Mouse (Mus musculus): ENCODE data around the gene Ptgds. TPM values are rescaled to one million over a fixed set of nuclear protein-coding genes. Genes with fewer than 3 reads are reported as not detected.
A peak's percentile ranks its signal among the peaks of the same experiment; 100 is the strongest.

Gene Ptgds
- 0.66 and 1.1 TPM in 2 replicates for polyA plus RNA-seq (2014; fragmentation: Nextera tagmentation; extraction: Ambion mirVana)

DNA sequence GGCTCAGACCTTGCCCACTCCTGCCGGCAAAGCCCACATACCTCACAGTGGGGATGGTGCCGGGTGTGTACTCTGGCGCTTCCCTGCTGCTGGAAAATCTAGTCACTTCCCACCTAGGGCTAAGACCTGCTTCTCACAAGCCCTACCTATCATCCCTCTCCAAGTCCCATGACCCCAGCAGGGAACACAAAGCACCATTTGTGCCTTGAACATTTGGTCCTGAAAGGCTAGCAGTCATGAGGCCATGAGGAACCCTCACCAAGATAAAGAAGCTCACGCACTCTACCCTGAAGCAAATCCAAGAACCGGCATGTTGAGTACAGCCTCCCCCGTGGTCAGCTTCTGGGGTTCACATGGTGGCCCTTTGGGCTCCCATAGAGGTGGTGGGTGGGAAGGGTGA, at the start of gene Ptgds:
Gene Ptgds, minus strand, starts transcription at position 78 of the 400 bp plus-strand sequence.
- H3K4me2 ChIP-seq = no peak within 1 kb of the TSS

DNA sequence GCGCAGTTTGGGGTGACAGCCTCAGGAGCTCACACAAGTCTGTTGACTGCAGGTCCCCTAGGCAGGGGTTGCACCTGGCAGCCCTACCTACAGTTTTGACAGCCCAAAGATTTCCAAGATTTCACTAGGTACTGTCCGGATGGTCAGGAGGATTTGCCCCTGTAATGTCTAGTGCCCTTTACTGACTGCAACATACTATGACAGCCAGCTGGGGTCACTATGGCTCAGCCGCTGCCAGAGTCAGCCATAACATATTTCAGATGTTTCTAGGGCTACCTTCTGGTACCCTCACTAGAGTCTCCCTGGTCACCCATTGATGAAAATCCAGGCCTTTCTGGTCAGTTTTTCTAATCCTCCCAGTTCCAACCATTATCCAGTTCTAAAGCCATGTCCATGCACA, 40.1 kb upstream of the Ptgds start:
- H3K4me3 ChIP-seq (ENCODE audit: low read depth, low read length) = no peak overlapping the region
- WGBS (ENCODE audit: insufficient replicate concordance) = 56% methylated on average over 3 of the region's 3 CpGs
- no peak overlapping the region for H3K9ac ChIP-seq (ENCODE audit: low read depth, low read length)
- ATAC-seq (replicated peaks; ENCODE audit: insufficient number of reproducible peaks, low FRiP score, low TSS enrichment) = no peak
- H3K27me3 ChIP-seq (ENCODE audit: control insufficient read depth, insufficient read depth, low read length) = no peaks in the 10 kb centered on the region
- H3K27ac ChIP-seq (ENCODE audit: low read depth, low read length) = no peak overlapping the region
- H3K4me2 ChIP-seq = no peak overlapping the region
- H3K4me1 ChIP-seq (ENCODE audit: control insufficient read depth, insufficient read depth, low read length) = no peaks in the 10 kb centered on the region
- 0 out of 2 replicates have a peak, but pooled peaks cover 4% of the 10 kb centered on the region for H3K36me3 ChIP-seq (ENCODE audit: control insufficient read depth, insufficient read depth, low read length)
- H3K9me3 ChIP-seq (replicated peaks; ENCODE audit: control insufficient read depth, low read length) = no peaks in the 10 kb centered on the region

More for the DNA sequence above, at the start of gene Ptgds:
- Histone ChIP-seq H3K4me1 (ENCODE audit: control insufficient read depth, insufficient read depth, low read length) (peaks cover 6% of the 10 kb centered on the region), H3K27me3 (ENCODE audit: control insufficient read depth, insufficient read depth, low read length) (no peaks in the 10 kb centered on the region), H3K9me3 (replicated peaks; ENCODE audit: control insufficient read depth, low read length) (no peaks in the 10 kb centered on the region), H3K27ac (ENCODE audit: low read depth, low read length) (no peak within 1 kb of the TSS), H3K4me3 (ENCODE audit: low read depth, low read length) (no peak within 1 kb of the TSS), H3K9ac (ENCODE audit: low read depth, low read length) (no peak within 1 kb of the TSS), H3K36me3 (ENCODE audit: control insufficient read depth, insufficient read depth, low read length) (no peaks in the 10 kb centered on the region)
- no peak for ATAC-seq (replicated peaks; ENCODE audit: insufficient number of reproducible peaks, low FRiP score, low TSS enrichment)
- 33% methylated on average over 6 of the region's 6 CpGs for WGBS (ENCODE audit: insufficient replicate concordance)

DNA sequence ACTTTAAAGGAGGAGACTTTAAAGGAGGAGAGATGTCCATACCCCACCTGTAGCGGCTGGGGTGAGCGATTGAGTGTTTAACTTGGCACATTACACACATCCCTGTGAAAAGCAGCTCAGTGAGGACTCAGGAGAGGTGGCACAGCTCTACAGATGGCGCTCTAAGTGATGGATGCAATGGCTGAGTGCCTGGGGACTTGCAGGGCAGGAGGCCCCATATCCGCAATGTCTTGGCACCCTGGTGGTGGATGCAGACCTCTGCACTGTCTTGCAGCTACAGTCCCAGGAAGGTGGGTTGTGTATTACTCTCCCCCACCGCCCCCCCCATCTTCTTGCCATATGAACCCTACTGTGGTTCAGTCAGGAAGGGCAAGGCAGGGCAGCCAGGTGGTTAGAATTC, 37.1 kb upstream of the Ptgds start:
- Histone ChIP-seq H3K36me3 (ENCODE audit: control insufficient read depth, insufficient read depth, low read length) (0 out of 2 replicates have a peak, but pooled peaks cover 7% of the 10 kb centered on the region), H3K27ac (ENCODE audit: low read depth, low read length) (no peak overlapping the region), H3K9ac (ENCODE audit: low read depth, low read length) (no peak overlapping the region), H3K27me3 (ENCODE audit: control insufficient read depth, insufficient read depth, low read length) (no peaks in the 10 kb centered on the region), H3K4me1 (ENCODE audit: control insufficient read depth, insufficient read depth, low read length) (peaks cover under 1% of the 10 kb centered on the region; the same call in 1 of the 2 replicates), H3K4me2 (no peak overlapping the region), H3K9me3 (replicated peaks; ENCODE audit: control insufficient read depth, low read length) (no peaks in the 10 kb centered on the region), H3K4me3 (ENCODE audit: low read depth, low read length) (no peak overlapping the region)
- WGBS (ENCODE audit: insufficient replicate concordance) = 38% methylated on average over 5 of the region's 5 CpGs
- no peak for ATAC-seq (replicated peaks; ENCODE audit: insufficient number of reproducible peaks, low FRiP score, low TSS enrichment)

DNA sequence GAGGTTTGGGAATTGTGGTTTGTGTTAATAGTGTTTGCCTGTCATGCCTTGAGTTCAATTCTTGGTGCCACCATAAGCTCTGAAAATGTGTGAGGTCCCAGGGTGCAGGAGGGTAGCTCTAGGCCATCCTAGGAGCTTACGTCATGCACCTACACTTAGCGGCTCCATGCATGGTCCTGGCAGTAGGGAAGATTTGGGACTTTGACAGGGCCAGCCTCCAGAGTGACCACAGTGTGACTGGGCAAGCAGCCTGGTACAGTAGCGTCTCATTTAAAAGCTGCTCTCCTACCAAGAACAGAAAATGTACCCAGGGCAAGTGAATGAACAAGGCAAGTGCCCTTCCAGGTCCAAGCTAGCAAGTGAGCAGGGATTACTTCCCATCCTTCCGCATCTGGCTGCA, 36.0 kb upstream of the Ptgds start:
- H3K27me3 ChIP-seq (ENCODE audit: control insufficient read depth, insufficient read depth, low read length) = no peaks in the 10 kb centered on the region
- no peaks in the 10 kb centered on the region for H3K9me3 ChIP-seq (replicated peaks; ENCODE audit: control insufficient read depth, low read length)
- H3K27ac ChIP-seq (ENCODE audit: low read depth, low read length) = no peak overlapping the region
- peaks cover 8% of the 10 kb centered on the region for H3K4me1 ChIP-seq (ENCODE audit: control insufficient read depth, insufficient read depth, low read length)
- no peak overlapping the region for H3K4me2 ChIP-seq
- H3K36me3 ChIP-seq (ENCODE audit: control insufficient read depth, insufficient read depth, low read length) = 0 out of 2 replicates have a peak, but pooled peaks cover 7% of the 10 kb centered on the region
- no peak overlapping the region for H3K4me3 ChIP-seq (ENCODE audit: low read depth, low read length)
- H3K9ac ChIP-seq (ENCODE audit: low read depth, low read length) = no peak overlapping the region
- ATAC-seq (replicated peaks; ENCODE audit: insufficient number of reproducible peaks, low FRiP score, low TSS enrichment) = no peak
- 83% methylated on average over 4 of the region's 4 CpGs for WGBS (ENCODE audit: insufficient replicate concordance)

DNA sequence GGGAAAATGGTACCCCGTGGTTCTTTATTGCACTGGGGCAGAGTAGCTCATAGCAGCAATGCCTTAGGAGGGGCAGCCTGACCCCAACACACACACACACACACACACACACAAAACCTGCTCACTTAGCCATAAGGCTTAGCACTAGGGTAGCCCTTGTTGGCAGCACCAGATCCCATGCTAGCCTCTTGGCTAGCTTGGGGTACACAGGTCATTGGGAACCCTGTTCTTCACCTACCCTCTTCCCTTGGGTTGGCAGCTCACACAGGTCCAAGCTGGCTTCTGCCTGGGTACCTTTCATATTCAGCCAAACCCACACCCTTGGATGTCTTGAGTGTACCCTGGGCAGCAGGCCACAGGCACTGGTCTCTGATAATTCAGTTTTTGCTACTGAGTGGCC, 35.2 kb upstream of the Ptgds start:
- no peak overlapping the region for H3K9ac ChIP-seq (ENCODE audit: low read depth, low read length)
- H3K4me3 ChIP-seq (ENCODE audit: low read depth, low read length) = no peak overlapping the region
- no peak for ATAC-seq (replicated peaks; ENCODE audit: insufficient number of reproducible peaks, low FRiP score, low TSS enrichment)
- H3K4me1 ChIP-seq (ENCODE audit: control insufficient read depth, insufficient read depth, low read length) = peaks cover 8% of the 10 kb centered on the region
- H3K27ac ChIP-seq (ENCODE audit: low read depth, low read length) = no peak overlapping the region
- H3K9me3 ChIP-seq (replicated peaks; ENCODE audit: control insufficient read depth, low read length) = no peaks in the 10 kb centered on the region
- H3K27me3 ChIP-seq (ENCODE audit: control insufficient read depth, insufficient read depth, low read length) = no peaks in the 10 kb centered on the region
- no peak overlapping the region for H3K4me2 ChIP-seq
- WGBS (ENCODE audit: insufficient replicate concordance) = 90% methylated on average over 1 of the region's 1 CpGs
- 0 out of 2 replicates have a peak, but pooled peaks cover 7% of the 10 kb centered on the region for H3K36me3 ChIP-seq (ENCODE audit: control insufficient read depth, insufficient read depth, low read length)

DNA sequence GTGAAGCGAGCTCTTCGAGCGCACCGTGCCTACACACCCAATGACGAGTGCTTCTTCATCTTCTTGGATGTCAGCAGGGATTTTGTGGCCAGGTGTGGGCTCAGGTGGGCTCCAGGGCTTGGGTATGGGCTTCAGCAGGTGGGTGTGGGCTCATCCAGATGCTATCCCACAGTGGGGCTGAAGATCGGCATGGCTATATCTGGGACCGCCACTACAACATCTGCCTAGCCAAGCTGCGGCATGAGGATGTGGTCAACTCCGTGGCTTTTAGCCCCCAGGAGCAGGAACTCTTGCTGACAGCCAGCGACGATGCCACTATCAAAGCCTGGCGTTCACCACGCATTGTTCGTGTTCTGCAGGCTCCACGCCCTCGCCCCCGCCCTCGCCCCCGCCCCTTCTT, 34.7 kb upstream of the Ptgds start:
- Histone ChIP-seq H3K9me3 (replicated peaks; ENCODE audit: control insufficient read depth, low read length) (no peaks in the 10 kb centered on the region), H3K4me3 (ENCODE audit: low read depth, low read length) (no peak overlapping the region), H3K4me1 (ENCODE audit: control insufficient read depth, insufficient read depth, low read length) (peaks cover 8% of the 10 kb centered on the region), H3K27me3 (ENCODE audit: control insufficient read depth, insufficient read depth, low read length) (no peaks in the 10 kb centered on the region), H3K27ac (ENCODE audit: low read depth, low read length) (no peak overlapping the region), H3K4me2 (no peak overlapping the region), H3K9ac (ENCODE audit: low read depth, low read length) (no peak overlapping the region), H3K36me3 (ENCODE audit: control insufficient read depth, insufficient read depth, low read length) (0 out of 2 replicates have a peak, but pooled peaks cover 7% of the 10 kb centered on the region)
- ATAC-seq (replicated peaks; ENCODE audit: insufficient number of reproducible peaks, low FRiP score, low TSS enrichment) = no peak
- WGBS (ENCODE audit: insufficient replicate concordance) = 88% methylated on average over 19 of the region's 19 CpGs

DNA sequence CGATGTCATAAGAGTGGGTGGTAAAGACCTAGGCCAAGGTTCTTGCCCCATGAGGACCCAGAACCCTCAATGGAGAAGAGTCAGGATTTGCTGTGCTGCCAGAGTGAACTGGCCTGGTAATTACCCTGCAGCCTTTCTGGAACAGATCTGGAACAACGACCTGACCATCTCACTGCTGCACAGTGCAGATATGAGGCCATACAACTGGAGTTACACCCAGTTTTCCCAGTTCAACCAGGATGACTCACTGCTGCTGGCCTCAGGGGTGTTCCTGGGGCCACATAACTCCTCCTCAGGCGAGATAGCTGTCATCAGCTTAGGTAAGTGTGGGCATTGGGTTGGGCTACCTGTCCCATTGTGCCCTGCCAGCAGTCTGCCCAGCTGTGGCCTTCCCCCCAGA, 32.9 kb upstream of the Ptgds start:
- no peak overlapping the region for H3K4me3 ChIP-seq (ENCODE audit: low read depth, low read length)
- no peak overlapping the region for H3K4me2 ChIP-seq
- ATAC-seq (replicated peaks; ENCODE audit: insufficient number of reproducible peaks, low FRiP score, low TSS enrichment) = no peak
- H3K9ac ChIP-seq (ENCODE audit: low read depth, low read length) = no peak overlapping the region
- H3K36me3 ChIP-seq (ENCODE audit: control insufficient read depth, insufficient read depth, low read length) = 0 out of 2 replicates have a peak, but pooled peaks cover 7% of the 10 kb centered on the region
- H3K9me3 ChIP-seq (replicated peaks; ENCODE audit: control insufficient read depth, low read length) = no peaks in the 10 kb centered on the region
- peaks cover 12% of the 10 kb centered on the region for H3K4me1 ChIP-seq (ENCODE audit: control insufficient read depth, insufficient read depth, low read length)
- no peaks in the 10 kb centered on the region for H3K27me3 ChIP-seq (ENCODE audit: control insufficient read depth, insufficient read depth, low read length)
- H3K27ac ChIP-seq (ENCODE audit: low read depth, low read length) = no peak overlapping the region
- 79% methylated on average over 3 of the region's 3 CpGs for WGBS (ENCODE audit: insufficient replicate concordance)

DNA sequence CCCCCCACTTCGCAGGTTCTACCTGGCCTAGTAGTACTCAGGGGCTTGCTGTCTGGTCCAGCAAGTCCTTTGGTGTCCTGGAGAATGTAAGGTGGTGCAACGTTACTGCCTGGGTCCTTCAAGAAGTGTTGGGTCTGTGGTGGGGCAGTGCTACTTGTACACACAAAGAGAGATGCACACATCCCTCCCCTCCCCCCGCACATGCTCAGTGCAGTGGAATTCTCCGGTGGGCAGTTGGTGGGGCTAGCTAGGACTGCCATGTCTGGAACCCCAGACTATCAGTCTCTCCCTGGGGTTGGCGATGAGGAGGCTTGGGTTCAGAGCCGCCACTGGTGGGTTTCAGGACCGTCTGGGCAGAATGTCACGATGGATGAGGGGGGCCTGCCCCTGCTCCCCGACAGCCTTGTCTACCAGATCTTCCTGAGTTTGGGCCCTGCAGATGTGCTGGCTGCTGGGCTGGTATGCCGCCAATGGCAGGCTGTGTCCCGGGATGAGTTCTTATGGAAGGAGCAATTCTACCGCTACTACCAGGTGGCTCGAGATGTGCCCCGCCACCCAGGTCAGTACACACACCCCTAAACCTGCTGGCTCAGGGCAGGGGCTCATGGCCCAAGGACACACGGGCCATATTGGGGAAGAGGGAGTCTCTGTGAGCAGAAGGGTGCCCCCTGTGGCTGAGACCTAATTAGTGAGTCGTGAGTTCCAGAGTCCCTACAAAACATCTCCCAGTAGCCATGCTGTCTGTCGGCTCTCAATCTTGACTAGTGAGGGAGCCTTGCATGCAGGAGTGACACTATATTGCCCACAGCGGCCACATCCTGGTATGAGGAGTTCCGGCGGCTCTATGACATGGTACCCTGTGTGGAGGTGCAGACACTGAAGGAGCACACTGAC, 32.0 kb upstream of the Ptgds start, which contains the start of gene C8g:
Gene C8g, minus strand, starts transcription at position 127 of the 894 bp plus-strand sequence.
- H3K27me3 ChIP-seq (ENCODE audit: control insufficient read depth, insufficient read depth, low read length) = no peaks in the 10 kb centered on the region
- peak within 1 kb of the TSS; percentile 98 for H3K4me2 ChIP-seq
- H3K27ac ChIP-seq (ENCODE audit: low read depth, low read length) = peak within 1 kb of the TSS; percentile 70
- H3K4me1 ChIP-seq (ENCODE audit: control insufficient read depth, insufficient read depth, low read length) = peaks cover 12% of the 10 kb centered on the region
- ATAC-seq (replicated peaks; ENCODE audit: insufficient number of reproducible peaks, low FRiP score, low TSS enrichment) = no peak
- H3K4me3 ChIP-seq (ENCODE audit: low read depth, low read length) = peak within 1 kb of the TSS; percentile 96
- H3K9ac ChIP-seq (ENCODE audit: low read depth, low read length) = peak within 1 kb of the TSS; percentile 98
- no peaks in the 10 kb centered on the region for H3K9me3 ChIP-seq (replicated peaks; ENCODE audit: control insufficient read depth, low read length)
- WGBS (ENCODE audit: insufficient replicate concordance) = 68% methylated on average over 20 of the region's 20 CpGs
- H3K36me3 ChIP-seq (ENCODE audit: control insufficient read depth, insufficient read depth, low read length) = 0 out of 2 replicates have a peak, but pooled peaks cover 7% of the 10 kb centered on the region

All from heart, embryonic 11.5 days (tissue).